Mouse (Mus musculus): Measurements from ENCODE around the gene Smim22. TPM values are rescaled to one million over a fixed set of nuclear protein-coding genes. Genes with fewer than 3 reads are reported as not detected.

Smim22 gene
- total RNA-seq (2023) = not detected

DNA sequence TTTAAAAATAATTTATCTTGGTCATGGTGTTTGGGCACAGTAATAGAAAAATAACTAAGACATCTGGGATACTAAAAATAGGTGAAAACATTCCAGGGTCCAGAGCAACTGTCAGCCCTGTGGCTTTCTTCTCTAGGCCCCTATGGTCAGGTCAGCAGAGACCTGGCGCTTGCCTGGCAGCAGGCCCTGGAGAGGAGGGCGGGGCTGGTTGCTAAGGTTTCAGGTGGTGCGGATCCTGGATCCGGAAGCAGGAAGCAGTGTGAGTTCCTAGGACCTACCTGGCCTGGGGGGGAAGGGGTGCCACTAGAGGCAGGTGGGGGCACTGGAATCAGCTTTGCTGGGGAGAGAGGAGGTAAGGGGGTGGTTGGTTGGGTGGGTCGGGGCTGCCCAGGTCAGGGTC lies at the start of gene Smim22:
TSS of gene Smim22 (plus strand) at position 222 of the 400 bp plus-strand sequence.

DNA sequence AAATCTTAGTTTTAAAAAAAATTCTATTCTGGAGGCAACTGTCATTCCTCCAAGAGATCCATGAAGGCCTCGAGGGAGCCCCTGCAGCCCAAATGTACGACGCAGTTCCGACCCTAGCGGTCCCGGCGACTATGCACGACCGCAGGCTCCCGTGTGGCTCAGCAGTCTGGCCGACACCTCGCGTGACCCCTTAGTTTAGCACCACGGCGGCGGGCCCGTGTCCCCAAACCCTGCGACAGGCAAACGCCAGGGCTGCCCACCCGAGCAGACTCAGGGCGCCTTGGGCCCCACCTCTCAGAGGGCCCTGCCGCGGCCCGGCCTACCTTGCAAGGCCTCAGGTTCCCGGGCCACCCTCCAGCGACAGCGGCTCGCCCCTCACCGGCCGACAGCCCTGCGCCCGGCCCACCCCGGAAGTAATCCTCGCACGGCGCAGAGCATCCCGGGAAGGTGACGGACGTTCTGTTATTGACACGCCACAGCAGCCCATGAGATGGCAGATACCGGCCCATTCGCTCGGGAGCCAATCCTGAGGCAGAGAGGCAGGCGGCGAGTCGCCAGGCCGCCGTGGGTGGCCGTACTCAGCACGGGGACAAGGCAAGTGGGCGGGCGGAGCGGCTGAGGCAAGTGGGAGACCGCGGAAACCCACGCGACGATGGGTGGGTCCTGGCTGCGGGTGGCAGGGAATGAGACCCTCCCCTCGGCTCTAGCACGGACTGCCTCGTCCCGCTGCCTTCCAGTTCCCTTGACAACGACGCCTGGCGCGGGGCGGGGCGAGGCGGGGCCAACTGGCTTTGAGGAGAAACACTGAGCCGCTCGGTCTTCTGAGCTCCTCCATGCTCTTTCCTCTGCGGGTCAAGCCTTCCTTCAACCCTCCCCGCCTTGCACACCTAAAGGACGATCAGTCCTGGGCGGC lies 43.0 kb upstream of the Smim22 start, which contains the start of gene Anks3:
TSS of gene Anks3 (minus strand) at position 409 of the 913 bp plus-strand sequence.

DNA sequence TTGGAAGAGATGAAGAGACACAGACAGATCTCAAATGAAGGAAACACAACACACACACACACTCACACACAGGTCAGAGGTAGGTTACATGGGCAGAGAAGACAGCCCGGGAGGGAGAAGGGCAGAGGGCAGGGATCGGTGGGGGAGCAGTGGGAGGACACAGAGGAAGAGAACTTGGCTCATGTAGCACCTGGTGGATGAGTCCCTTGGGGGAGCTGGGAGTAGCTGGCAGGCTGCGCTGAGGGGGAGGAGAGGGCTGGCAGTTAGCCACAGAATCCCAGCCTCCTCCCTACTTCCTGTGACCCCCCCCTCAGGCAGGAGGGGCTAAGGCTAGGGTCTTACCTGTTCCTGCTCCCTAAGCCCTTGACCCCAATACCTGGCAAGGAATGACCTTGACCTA lies 9.5 kb upstream of the Smim22 start, which contains the start of gene Sept12:
TSS of gene Sept12 (minus strand) at position 300 of the 400 bp plus-strand sequence.

DNA sequence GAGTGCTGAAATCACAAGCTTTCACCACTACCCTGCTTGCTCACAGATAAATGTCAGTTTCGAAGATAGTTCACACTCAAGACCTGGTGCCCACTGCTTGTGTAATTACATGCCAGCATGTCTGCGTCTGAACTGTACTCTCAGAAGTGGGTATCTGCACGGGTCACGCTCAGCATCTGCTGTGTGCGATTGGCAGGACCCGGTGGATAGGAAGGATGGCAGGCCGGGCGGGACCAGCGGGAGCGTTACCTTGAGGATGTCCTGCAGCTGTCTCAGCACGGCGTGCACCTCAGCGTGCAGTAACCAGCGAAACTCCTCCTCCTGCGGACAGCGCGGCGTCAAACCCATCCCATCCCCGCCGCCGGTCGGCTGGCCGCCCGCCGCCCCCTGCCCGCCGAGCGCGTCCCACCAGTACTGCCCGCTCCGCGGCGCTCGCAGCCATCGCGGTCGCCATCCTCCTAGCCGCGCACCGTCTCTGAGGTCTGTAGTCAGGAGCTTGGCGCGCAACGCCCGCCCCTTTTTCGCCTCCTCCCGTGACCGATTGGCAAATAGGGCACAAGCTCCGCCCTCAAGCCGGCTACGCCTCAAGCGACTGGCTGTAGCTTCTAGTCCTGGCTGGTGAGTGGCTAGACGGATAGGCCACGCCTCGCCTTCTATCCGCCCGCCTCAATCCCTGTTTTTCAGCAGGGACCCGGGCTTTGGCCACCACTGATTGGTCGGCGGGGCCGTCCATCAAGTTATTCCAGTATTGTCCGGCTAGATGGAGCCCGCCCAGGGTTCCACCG lies 6.2 kb downstream of the Smim22 start, which contains the start of gene Rogdi:
TSS of gene Rogdi (minus strand) at position 500 of the 785 bp plus-strand sequence.

DNA sequence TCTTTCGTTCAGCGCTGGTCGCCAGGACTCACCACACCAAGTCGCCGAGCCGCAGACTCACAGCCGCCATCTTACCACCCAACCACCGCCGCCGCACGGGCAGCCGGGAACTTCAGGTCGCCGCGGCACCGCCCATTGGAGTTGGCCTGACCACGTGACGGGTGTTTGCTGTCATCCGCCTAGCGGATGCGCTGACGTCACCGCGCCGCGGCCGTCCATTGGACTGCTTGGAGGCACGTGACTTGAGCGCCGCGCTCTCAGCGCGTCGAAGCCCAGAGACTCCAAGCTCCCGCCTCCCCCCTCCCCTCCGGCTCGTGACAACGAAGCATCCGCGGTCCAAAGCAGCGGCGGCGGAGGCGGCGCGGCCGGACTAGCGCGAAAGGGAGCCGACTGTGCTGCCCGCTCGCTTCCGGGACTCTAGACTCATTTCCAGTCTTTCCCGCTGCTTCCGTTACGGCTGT lies 42.7 kb downstream of the Smim22 start, which contains the start of the genes Glyr1 and Ubn1:
TSS of gene Glyr1 (minus strand) at position 90 of the 461 bp plus-strand sequence.
TSS of gene Ubn1 (plus strand) at position 284 of the 461 bp plus-strand sequence.

Other genes starting within 250 kb of the Smim22 start
- 10 to 100 TPM; 57.1 to 65.3 TPM for gene Cdip1, start 217.0 kb upstream of the Smim22 start, total RNA-seq (2023)
- gene 4930562C15Rik, start 171.9 kb upstream of the Smim22 start, total RNA-seq (2023) = not detected
- gene Ubald1, start 127.0 kb upstream of the Smim22 start, total RNA-seq (2023) = 100 to 1,000 TPM; 161 to 185 TPM
- gene Mgrn1, start 121.0 kb upstream of the Smim22 start, total RNA-seq (2023) = 100 to 1,000 TPM; 161 to 170 TPM
- gene Nudt16l1, start 68.5 kb upstream of the Smim22 start, total RNA-seq (2023) = 10 to 100 TPM; 48.0 to 66.5 TPM
- gene Anks3, start 43.1 kb upstream of the Smim22 start, total RNA-seq (2023) = 10 to 100 TPM; 97.4 to 99.5 TPM
- not detected for gene Sept12, start 9.4 kb upstream of the Smim22 start, total RNA-seq (2023)
- gene Rogdi, start 6.3 kb downstream of the Smim22 start, total RNA-seq (2023) = 100 to 1,000 TPM; 112 to 123 TPM
- gene Glyr1, start 42.6 kb downstream of the Smim22 start, total RNA-seq (2023) = 100 to 1,000 TPM; 147 to 159 TPM
- 10 to 100 TPM; 77.1 to 82.6 TPM for gene Ubn1, start 42.8 kb downstream of the Smim22 start, total RNA-seq (2023)
- 1 to 10 TPM; 7.5 to 7.9 TPM for gene Ppl, start 125.1 kb downstream of the Smim22 start, total RNA-seq (2023)
- under 1 TPM; 0.09 to 0.24 TPM for gene Sec14l5, start 139.8 kb downstream of the Smim22 start, total RNA-seq (2023)
- 10 to 100 TPM; 30.2 to 40.0 TPM for gene Nagpa, start 196.7 kb downstream of the Smim22 start, total RNA-seq (2023)
- gene AU021092, start 215.0 kb downstream of the Smim22 start, total RNA-seq (2023) = not detected
- gene Alg1, start 226.3 kb downstream of the Smim22 start, total RNA-seq (2023) = 10 to 100 TPM; 40.5 to 43.1 TPM
- 10 to 100 TPM; 16.8 to 23.3 TPM for gene Eef2kmt, start 248.7 kb downstream of the Smim22 start, total RNA-seq (2023)

All from B cell, adult 67 days (primary cell).